Mouse (Mus musculus) intestine, embryonic 16.5 days (tissue): ENCODE measurements at regions not wholly inside any gene's neighbourhood (a gene's known extent, or its start where the extent isn't known, plus 50 kb on each side); places are given as distances from the start of the nearest gene placed in this dataset.

Experiments
- ATAC-seq: fragments of 200-750 bp; cut with Nextera tagmentation; 2 replicates; pipeline ENCODE4 v1.8.0; 2017; ENCODE audit warnings: moderate TSS enrichment, moderate library complexity
- H3K27ac ChIP-seq: fragments of 300-500 bp; sonication (generic); 2 replicates; pipeline ENCODE4 v1.5.1; 2014; ENCODE audit warnings: mild to moderate bottlenecking, low read length
- H3K27me3 ChIP-seq: fragments of 300-500 bp; sonication (generic); replicated peaks from 2 replicates; pipeline ENCODE4 v1.6.1; 2014; ENCODE audit warnings: low read length, control low read depth, mixed read lengths; ENCODE audit not compliant: control insufficient read depth, insufficient read depth
- H3K36me3 ChIP-seq: fragments of 300-500 bp; sonication (generic); 2 replicates; pipeline ENCODE4 v1.6.1; 2014; ENCODE audit warnings: low read length, control low read depth; ENCODE audit not compliant: control insufficient read depth, insufficient read depth
- H3K4me1 ChIP-seq: fragments of 300-500 bp; sonication (generic); 2 replicates; pipeline ENCODE4 v1.6.1; 2014; ENCODE audit warnings: low read length, control low read depth, mixed read lengths; ENCODE audit not compliant: control insufficient read depth, insufficient read depth
- H3K4me2 ChIP-seq: fragments of 300-500 bp; sonication (generic); 2 replicates; pipeline ENCODE4 v1.6.1; 2014; ENCODE audit warnings: low read depth, low read length, control low read depth
- H3K4me3 ChIP-seq: fragments of 300-500 bp; sonication (generic); 2 replicates; pipeline ENCODE4 v1.5.1; 2014; ENCODE audit warnings: mild to moderate bottlenecking, low read length
- H3K9ac ChIP-seq: fragments of 300-500 bp; sonication (generic); 2 replicates; pipeline ENCODE4 v1.6.1; 2014; ENCODE audit warnings: low read depth, low read length
- H3K9me3 ChIP-seq: fragments of 300-500 bp; sonication (generic); 2 replicates; pipeline ENCODE4 v1.6.1; 2016; ENCODE audit warnings: low read length, control low read depth; ENCODE audit not compliant: control insufficient read depth
- WGBS: fragments of 180-500 bp; shearing (Covaris S2); extraction: QIAGEN DNeasy Blood & Tissue Kit; methylation state at CpG from one replicate; pipeline ENCODE4 v1.1.7; 2014; 5-methylcytosine and 5-hydroxymethylcytosine counted together

GRCm38 (mm10) chr16:79492493-79492892 lies 401.6 kb upstream of the Tmprss15 start:
- H3K27ac ChIP-seq: no peak overlapping the region
- H3K9ac ChIP-seq: no peak overlapping the region
- no peaks in the 10 kb centered on the region for H3K36me3 ChIP-seq
- 51% methylated on average over 3 of the region's 3 CpGs for WGBS
- no peaks in the 10 kb centered on the region for H3K27me3 ChIP-seq
- no peak overlapping the region for H3K4me3 ChIP-seq
- H3K4me2 ChIP-seq: no peak overlapping the region
- H3K9me3 ChIP-seq: no peaks in the 10 kb centered on the region
- no peak for ATAC-seq
- H3K4me1 ChIP-seq: no peaks in the 10 kb centered on the region

- 73% methylated on average over 2 of the region's 2 CpGs for WGBS
- no peak overlapping the region for H3K4me2 ChIP-seq
- no peak overlapping the region for H3K4me3 ChIP-seq
- H3K4me1 ChIP-seq: no peaks in the 10 kb centered on the region
- H3K9ac ChIP-seq: no peak overlapping the region
- no peaks in the 10 kb centered on the region for H3K9me3 ChIP-seq
- no peaks in the 10 kb centered on the region for H3K36me3 ChIP-seq
- no peaks in the 10 kb centered on the region for H3K27me3 ChIP-seq
- ATAC-seq: no peak
- H3K27ac ChIP-seq: no peak overlapping the region
Measured at GRCm38 (mm10) chr16:79450871-79451270, 360.0 kb upstream of the Tmprss15 start.

GRCm38 (mm10) chr16:79449732-79450131 lies 358.8 kb upstream of the Tmprss15 start:
- H3K27me3 ChIP-seq: no peaks in the 10 kb centered on the region
- no peaks in the 10 kb centered on the region for H3K9me3 ChIP-seq
- no peaks in the 10 kb centered on the region for H3K4me1 ChIP-seq
- no peak overlapping the region for H3K4me3 ChIP-seq
- no peak overlapping the region for H3K27ac ChIP-seq
- WGBS: 50% methylated on average over 1 of the region's 1 CpGs
- no peak overlapping the region for H3K9ac ChIP-seq
- H3K36me3 ChIP-seq: no peaks in the 10 kb centered on the region
- no peak for ATAC-seq
- H3K4me2 ChIP-seq: no peak overlapping the region

- H3K27ac ChIP-seq: no peak overlapping the region
- H3K4me3 ChIP-seq: no peak overlapping the region
- no peaks in the 10 kb centered on the region for H3K27me3 ChIP-seq
- no peaks in the 10 kb centered on the region for H3K4me1 ChIP-seq
- ATAC-seq: no peak
- no peaks in the 10 kb centered on the region for H3K9me3 ChIP-seq
- no peaks in the 10 kb centered on the region for H3K36me3 ChIP-seq
- no peak overlapping the region for H3K4me2 ChIP-seq
- no peak overlapping the region for H3K9ac ChIP-seq
Measured at GRCm38 (mm10) chr16:79407385-79407784, 316.5 kb upstream of the Tmprss15 start.

DNA sequence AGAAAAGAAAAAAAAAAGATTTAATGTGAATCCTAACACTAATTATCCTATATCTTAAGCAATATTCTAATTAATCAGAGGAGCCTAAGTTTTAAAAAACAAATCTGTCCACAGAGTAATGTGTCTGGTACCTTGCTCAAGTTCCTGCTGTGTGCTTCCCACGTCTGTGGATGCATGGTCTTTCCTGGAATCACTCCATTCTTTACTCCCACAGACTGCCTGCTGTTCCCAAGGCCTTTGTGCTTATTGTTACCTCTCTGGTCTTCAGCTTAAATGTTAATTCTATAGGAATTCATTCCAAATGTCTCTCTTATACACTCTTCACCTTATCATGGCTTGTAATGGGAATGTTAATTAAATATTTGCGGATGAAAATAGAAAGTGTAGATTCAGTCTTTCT lies 315.3 kb upstream of the Tmprss15 start:
- Histone ChIP-seq H3K36me3 (no peaks in the 10 kb centered on the region), H3K9ac (no peak overlapping the region), H3K9me3 (no peaks in the 10 kb centered on the region), H3K4me3 (no peak overlapping the region), H3K4me1 (no peaks in the 10 kb centered on the region), H3K27me3 (no peaks in the 10 kb centered on the region), H3K4me2 (no peak overlapping the region), H3K27ac (no peak overlapping the region)
- no peak for ATAC-seq
- WGBS: 65% methylated on average over 2 of the region's 2 CpGs

- Histone ChIP-seq H3K4me1 (no peaks in the 10 kb centered on the region), H3K36me3 (no peaks in the 10 kb centered on the region), H3K27me3 (no peaks in the 10 kb centered on the region), H3K9ac (no peak overlapping the region), H3K27ac (no peak overlapping the region), H3K9me3 (no peaks in the 10 kb centered on the region), H3K4me2 (no peak overlapping the region), H3K4me3 (no peak overlapping the region)
- no peak for ATAC-seq
- WGBS: 84% methylated on average over 1 of the region's 1 CpGs
Measured at GRCm38 (mm10) chr16:79404064-79404463, 313.2 kb upstream of the Tmprss15 start.

DNA sequence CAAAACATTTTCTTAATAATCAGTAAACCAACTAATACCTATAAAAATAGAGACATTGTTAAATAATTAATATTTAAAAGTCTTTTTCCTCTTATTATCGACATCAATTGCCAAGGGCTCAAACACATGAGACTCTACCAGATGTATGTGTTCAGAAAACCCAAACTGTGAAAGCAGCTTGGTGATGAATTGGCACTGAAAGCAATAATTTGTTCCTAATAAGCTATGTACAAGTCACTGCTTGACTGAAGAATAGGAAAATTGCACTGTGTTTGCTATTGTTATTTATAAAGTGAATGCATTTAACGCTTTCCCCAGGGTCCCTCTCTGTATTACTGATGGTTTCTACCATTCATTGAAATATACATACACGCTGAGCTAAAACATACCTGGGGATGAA lies 309.2 kb upstream of the Tmprss15 start:
- WGBS: 95% methylated on average over 3 of the region's 3 CpGs
- Histone ChIP-seq H3K36me3 (no peaks in the 10 kb centered on the region), H3K27me3 (no peaks in the 10 kb centered on the region), H3K4me2 (no peak overlapping the region), H3K4me1 (no peaks in the 10 kb centered on the region), H3K27ac (no peak overlapping the region), H3K9me3 (no peaks in the 10 kb centered on the region), H3K4me3 (no peak overlapping the region), H3K9ac (no peak overlapping the region)
- no peak for ATAC-seq

- no peaks in the 10 kb centered on the region for H3K27me3 ChIP-seq
- no peak overlapping the region for H3K27ac ChIP-seq
- H3K36me3 ChIP-seq: no peaks in the 10 kb centered on the region
- no peak overlapping the region for H3K9ac ChIP-seq
- H3K9me3 ChIP-seq: no peaks in the 10 kb centered on the region
- no peak overlapping the region for H3K4me2 ChIP-seq
- 79% methylated on average over 2 of the region's 2 CpGs for WGBS
- no peak for ATAC-seq
- no peak overlapping the region for H3K4me3 ChIP-seq
- H3K4me1 ChIP-seq: no peaks in the 10 kb centered on the region
Measured at GRCm38 (mm10) chr16:79398476-79398875, 307.6 kb upstream of the Tmprss15 start.

DNA sequence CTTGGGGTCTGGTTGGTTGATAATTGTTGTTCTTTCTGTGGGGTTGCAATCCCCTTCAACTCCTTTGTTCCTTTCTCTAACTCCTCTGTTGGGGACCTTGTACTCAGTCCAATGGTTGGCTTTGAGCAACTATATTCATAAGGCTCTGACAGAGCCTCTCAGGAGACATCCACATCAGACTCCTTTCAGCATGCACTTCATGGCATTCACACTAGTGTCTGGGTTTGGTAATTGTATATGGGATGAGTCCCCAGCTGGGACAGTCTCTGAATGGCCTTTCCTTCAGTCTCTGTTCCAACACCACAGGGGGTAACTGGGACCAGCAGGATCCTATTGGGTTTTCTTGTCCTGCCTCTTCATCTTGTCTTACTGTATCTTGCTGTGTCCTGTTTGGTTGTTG lies 303.5 kb upstream of the Tmprss15 start:
- no peak for ATAC-seq
- no peaks in the 10 kb centered on the region for H3K4me1 ChIP-seq
- H3K9ac ChIP-seq: no peak overlapping the region
- no peaks in the 10 kb centered on the region for H3K27me3 ChIP-seq
- H3K36me3 ChIP-seq: no peaks in the 10 kb centered on the region
- H3K9me3 ChIP-seq: no peaks in the 10 kb centered on the region
- H3K4me2 ChIP-seq: no peak overlapping the region
- H3K27ac ChIP-seq: no peak overlapping the region
- H3K4me3 ChIP-seq: no peak overlapping the region

DNA sequence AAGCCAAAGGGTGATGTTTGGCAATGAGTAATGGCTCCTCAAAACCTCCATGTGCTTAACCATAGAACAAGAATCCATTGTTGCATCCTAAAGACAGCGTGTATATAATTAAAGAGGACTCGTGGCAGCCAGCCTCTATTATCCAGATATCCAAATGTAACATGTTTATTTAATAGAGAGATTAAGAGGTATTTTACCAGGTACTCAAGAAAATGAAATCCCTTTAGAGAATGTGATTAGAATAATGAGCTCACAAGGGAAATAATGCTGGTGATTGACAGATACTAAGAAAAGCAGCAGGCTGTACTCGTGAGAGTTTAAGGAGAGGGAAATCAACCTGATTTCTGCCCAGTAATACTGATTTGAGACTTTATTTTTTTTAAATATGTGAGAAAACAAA lies 295.5 kb upstream of the Tmprss15 start:
- no peak for ATAC-seq
- Histone ChIP-seq H3K36me3 (no peaks in the 10 kb centered on the region), H3K27me3 (no peaks in the 10 kb centered on the region), H3K9me3 (no peaks in the 10 kb centered on the region), H3K4me1 (no peaks in the 10 kb centered on the region), H3K27ac (no peak overlapping the region), H3K4me2 (no peak overlapping the region), H3K4me3 (no peak overlapping the region), H3K9ac (no peak overlapping the region)
- 67% methylated on average over 3 of the region's 3 CpGs for WGBS
